Mouse (Mus musculus) heart, adult 2 months (tissue): Measurements from ENCODE around the gene Rubcn. TPM values are rescaled to one million over a fixed set of nuclear protein-coding genes. Genes with fewer than 3 reads are reported as not detected.

Source experiments
- DNase-seq, 2 experiments: peaks; one replicate each; pipeline ENCODE4 v3.0.0; 2021
- H3K27ac ChIP-seq: fragments of 200-600 bp; 2 replicates; pipeline ENCODE4 v1.8.1; 2022
- H3K27me3 ChIP-seq: fragments of 200-500 bp; 2 replicates; pipeline ENCODE4 v1.6.1; 2012; ENCODE audit warnings: mild to moderate bottlenecking, low read length, inconsistent platforms, mixed read lengths; ENCODE audit not compliant: control insufficient read depth, insufficient read depth
- H3K36me3 ChIP-seq: fragments of 200-500 bp; 2 replicates; pipeline ENCODE4 v1.6.1; 2012; ENCODE audit warnings: low read length, inconsistent platforms; ENCODE audit not compliant: control insufficient read depth, insufficient read depth
- H3K4me1 ChIP-seq: fragments of 200-500 bp; 2 replicates; pipeline ENCODE4 v1.6.1; 2011; ENCODE audit warnings: low read length; ENCODE audit not compliant: control insufficient read depth, insufficient read depth
- H3K4me3 ChIP-seq: fragments of 200-600 bp; 2 replicates; pipeline ENCODE4 v1.8.1; 2022
- H3K79me2 ChIP-seq: fragments of 200-500 bp; replicated peaks from 2 replicates; pipeline ENCODE4 v1.6.1; 2012; ENCODE audit warnings: mild to moderate bottlenecking, inconsistent platforms, low read length, moderate library complexity, mixed read lengths; ENCODE audit not compliant: control insufficient read depth, insufficient read depth
- H3K9ac ChIP-seq: fragments of 200-500 bp; 2 replicates; pipeline ENCODE4 v1.6.1; 2012; ENCODE audit warnings: low read depth, mild to moderate bottlenecking, control low read depth, inconsistent platforms, low read length, mixed read lengths
- CTCF ChIP-seq: fragments of 200-600 bp; IDR thresholded peaks from 2 replicates; pipeline ENCODE4 v1.8.1; 2022; ENCODE audit warnings: antibody characterized with exemption, mild to moderate bottlenecking, moderate library complexity
- EP300 ChIP-seq: fragments of 200-500 bp; IDR thresholded peaks from 2 replicates; pipeline ENCODE4 v1.6.1; 2011; ENCODE audit warnings: low read depth, low read length, control low read depth; ENCODE audit not compliant: insufficient read depth
- POLR2A ChIP-seq: fragments of 200-500 bp; IDR thresholded peaks from 2 replicates; pipeline ENCODE4 v1.6.1; 2011; ENCODE audit warnings: mild to moderate bottlenecking, low read depth, low read length, control low read depth; ENCODE audit not compliant: insufficient read depth
- WGBS: fragments of 180-500 bp; shearing (Covaris S2); methylation state at CpG from one replicate; pipeline ENCODE4 v1.1.7; 2018; 5-methylcytosine and 5-hydroxymethylcytosine counted together
- intact Hi-C: fragments of 180-260 bp; cut with DNase I; formaldehyde crosslinking; loops from one replicate; pipeline ENCODE4 v1.15.1; 2025
- polyA plus RNA-seq: library from polyadenylated mRNA; depleted of rRNA; stranded (reverse); fragments of >200 nt; gene quantifications from 2 replicates; pipeline ENCODE4 v1.2.3, GENCODE M21; 2012
- total RNA-seq, 2 experiments: library from RNA; stranded (reverse); gene quantifications; 2 replicates each; pipeline ENCODE4 v1.2.3; 2021

Rubcn gene
- total and polyA plus RNA-seq, 3 experiments = 27.6 to 44.1 (median 30.0) TPM

DNA sequence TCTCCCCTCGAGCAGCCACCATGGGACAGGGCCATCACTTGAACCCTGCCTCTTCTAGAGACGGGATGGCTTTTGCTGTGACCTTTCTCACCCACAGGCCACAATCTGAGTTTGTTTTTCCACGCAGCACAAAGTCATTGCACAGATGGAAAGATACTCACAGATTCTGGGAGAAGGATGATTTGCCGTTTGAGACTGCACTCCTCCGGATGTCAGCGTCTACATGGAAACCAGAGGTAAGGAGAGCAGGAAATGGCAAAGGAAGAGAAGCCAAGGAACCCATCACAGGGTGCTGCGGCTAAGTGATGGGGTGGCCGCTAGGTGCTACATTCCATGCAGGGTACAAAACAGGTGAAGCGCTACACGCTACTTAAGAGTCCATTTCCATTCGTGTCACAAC, 48.5 kb downstream of the Rubcn start:
- WGBS = 77% methylated on average over 11 of the region's 11 CpGs
- no peak overlapping the region for H3K9ac ChIP-seq
- intact Hi-C loops = no loop called here
- no peak for DNase-seq
- no peaks in the 10 kb centered on the region for H3K79me2 ChIP-seq
- no peak for TF ChIP-seq EP300
- no peak for TF ChIP-seq POLR2A
- TF ChIP-seq CTCF = no peak
- H3K4me1 ChIP-seq = no peaks in the 10 kb centered on the region
- no peaks in the 10 kb centered on the region for H3K36me3 ChIP-seq
- no peaks in the 10 kb centered on the region for H3K27me3 ChIP-seq
- H3K27ac ChIP-seq = no peak overlapping the region
- H3K4me3 ChIP-seq = no peak overlapping the region

DNA sequence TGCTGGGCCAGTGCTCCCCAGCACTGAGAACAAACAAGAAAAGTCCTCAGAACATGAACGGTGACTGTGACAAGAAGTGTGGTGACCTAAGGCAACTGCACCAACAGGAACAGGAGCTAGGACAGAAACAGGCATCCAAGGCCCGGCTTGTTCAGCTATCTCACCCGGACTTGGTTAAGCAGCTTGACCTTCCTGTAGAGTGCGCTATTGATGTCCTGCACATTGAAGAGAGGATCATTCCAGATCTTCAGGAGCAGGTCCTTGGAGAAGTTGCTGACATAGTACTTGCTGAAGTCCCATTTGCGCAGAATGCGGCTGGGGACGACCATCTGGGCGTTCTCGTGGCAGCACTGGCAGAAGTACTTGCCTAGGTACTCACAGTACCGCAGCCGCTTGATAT, 51.0 kb downstream of the Rubcn start:
- Histone ChIP-seq H3K4me1 (peaks cover 7% of the 10 kb centered on the region), H3K27me3 (no peaks in the 10 kb centered on the region), H3K9ac (no peak overlapping the region), H3K36me3 (no peaks in the 10 kb centered on the region), H3K27ac (no peak overlapping the region), H3K79me2 (no peaks in the 10 kb centered on the region), H3K4me3 (no peak overlapping the region)
- no peak for DNase-seq
- intact Hi-C loops = no loop called here
- WGBS = 90% methylated on average over 11 of the region's 11 CpGs
- TF ChIP-seq POLR2A (no peak), EP300 (no peak), CTCF (peak; percentile 54)

GRCm38 (mm10) chr16:32825380-32825779, 52.2 kb downstream of the Rubcn start:
- intact Hi-C loops = no loop called here
- 68% methylated on average over 12 of the region's 12 CpGs for WGBS
- Histone ChIP-seq H3K36me3 (no peaks in the 10 kb centered on the region), H3K79me2 (no peaks in the 10 kb centered on the region), H3K9ac (no peak overlapping the region), H3K27ac (no peak overlapping the region), H3K4me1 (peaks cover 7% of the 10 kb centered on the region), H3K27me3 (no peaks in the 10 kb centered on the region), H3K4me3 (no peak overlapping the region)
- no peak for TF ChIP-seq POLR2A
- TF ChIP-seq EP300 = no peak
- TF ChIP-seq CTCF = no peak
- DNase-seq = no peak

GRCm38 (mm10) chr16:32824061-32824460, 53.5 kb downstream of the Rubcn start:
- H3K4me1 ChIP-seq = peaks cover 7% of the 10 kb centered on the region
- no peak overlapping the region for H3K9ac ChIP-seq
- intact Hi-C loops = no loop called here

DNA sequence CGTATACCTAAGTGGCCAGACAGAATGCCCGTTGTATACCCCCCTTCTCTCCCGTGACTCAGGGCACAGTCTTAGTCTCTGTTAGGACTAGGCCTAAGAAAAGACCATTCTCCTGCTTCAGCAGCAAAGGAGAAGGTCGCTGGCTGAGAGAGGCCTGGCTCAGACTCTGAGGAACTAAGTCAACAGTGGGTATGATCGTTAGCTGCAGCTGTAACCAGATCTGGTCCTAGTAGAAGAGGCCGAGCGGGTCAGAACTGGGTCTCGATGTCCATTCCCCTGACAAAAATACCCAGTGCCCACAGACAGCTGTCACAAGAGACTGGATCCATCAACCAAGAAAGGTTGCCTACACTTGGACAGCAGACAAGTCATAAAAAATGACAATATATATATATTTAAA, 54.1 kb downstream of the Rubcn start:
- Histone ChIP-seq H3K9ac (no peak overlapping the region), H3K36me3 (no peaks in the 10 kb centered on the region), H3K27ac (no peak overlapping the region), H3K4me1 (peaks cover 7% of the 10 kb centered on the region), H3K4me3 (no peak overlapping the region), H3K79me2 (no peaks in the 10 kb centered on the region), H3K27me3 (no peaks in the 10 kb centered on the region)
- intact Hi-C loops = no loop called here
- 95% methylated on average over 8 of the region's 8 CpGs for WGBS
- DNase-seq = no peak
- no peak for TF ChIP-seq EP300
- no peak for TF ChIP-seq CTCF

More at GRCm38 (mm10) chr16:32824061-32824460, 53.5 kb downstream of the Rubcn start:
- TF ChIP-seq CTCF (no peak), POLR2A (no peak), EP300 (no peak)
- 91% methylated on average over 13 of the region's 13 CpGs for WGBS
- Histone ChIP-seq H3K27me3 (no peaks in the 10 kb centered on the region), H3K36me3 (no peaks in the 10 kb centered on the region), H3K79me2 (no peaks in the 10 kb centered on the region), H3K4me3 (no peak overlapping the region), H3K27ac (no peak overlapping the region)
- no peak for DNase-seq

- Histone ChIP-seq H3K4me1 (peaks cover 7% of the 10 kb centered on the region), H3K36me3 (no peaks in the 10 kb centered on the region), H3K4me3 (no peak overlapping the region), H3K9ac (no peak overlapping the region), H3K27me3 (no peaks in the 10 kb centered on the region), H3K27ac (peak overlapping the region; percentile 67; the same call in 1 of the 2 replicates), H3K79me2 (no peaks in the 10 kb centered on the region)
- TF ChIP-seq POLR2A = no peak
- TF ChIP-seq EP300 = no peak
- TF ChIP-seq CTCF = no peak
- no peak for DNase-seq
- WGBS = 66% methylated on average over 5 of the region's 5 CpGs
- intact Hi-C loops = no loop called here
These were observed 54.7 kb downstream of the Rubcn start for GRCm38 (mm10) chr16:32822881-32823280.

GRCm38 (mm10) chr16:32822450-32822827, 55.1 kb downstream of the Rubcn start:
- Histone ChIP-seq H3K9ac (0 out of 2 replicates have a peak overlapping the region, but pooled peaks have one; percentile 18), H3K4me1 (peaks cover 7% of the 10 kb centered on the region), H3K4me3 (no peak overlapping the region), H3K27me3 (no peaks in the 10 kb centered on the region), H3K79me2 (no peaks in the 10 kb centered on the region), H3K27ac (peak overlapping the region; percentile 67), H3K36me3 (no peaks in the 10 kb centered on the region)
- 41% methylated on average over 6 of the region's 6 CpGs for WGBS
- TF ChIP-seq CTCF (no peak), POLR2A (0 out of 2 replicates have a peak, but pooled peaks have one; percentile 8), EP300 (no peak)
- DNase-seq = no peak
- intact Hi-C loops = no loop called here
